Comparison of ENCODE assay signal across 19 mouse cellular contexts in genomic region chr2:103328731-103329130, GRCm38 (mm10). TPM values are rescaled to one million over a fixed set of nuclear protein-coding genes. Genes with fewer than 3 reads are reported as not detected.
"Had no signal": no experiment of that assay in that cellular context is flagged by ENCODE, and none has a peak within 500 bp of the region (broad histone marks: within the 10 kb centered on the region; RNA-seq: fewer than 3 reads in every experiment).

No protein-coding gene starts in this region.

- H3K36me3 ChIP-seq: intestine, embryonic 15.5 days; kidney, embryonic 15.5 days; limb, embryonic 10.5 days; limb, embryonic 13.5 days; midbrain, embryonic 12.5 days; neural tube, embryonic 13.5 days had no signal

- H3K4me2 ChIP-seq: intestine, embryonic 15.5 days; kidney, embryonic 15.5 days; limb, embryonic 13.5 days; midbrain, embryonic 12.5 days; neural tube, embryonic 13.5 days had no signal

- H3K4me1 ChIP-seq: limb, embryonic 10.5 days; limb, embryonic 13.5 days; megakaryocyte, embryonic 14.5 days; midbrain, embryonic 12.5 days; neural tube, embryonic 13.5 days had no signal

- H3K4me3 ChIP-seq: intestine, embryonic 15.5 days; kidney, embryonic 15.5 days; limb, embryonic 10.5 days; limb, embryonic 13.5 days; megakaryocyte, embryonic 14.5 days; midbrain, embryonic 12.5 days; myocyte; neural tube, embryonic 13.5 days had no signal

- H3K27me3 ChIP-seq: intestine, embryonic 15.5 days; kidney, embryonic 15.5 days; midbrain, embryonic 12.5 days; neural tube, embryonic 13.5 days had no signal

- H3K9me3 ChIP-seq: intestine, embryonic 15.5 days; kidney, embryonic 15.5 days; limb, embryonic 10.5 days; limb, embryonic 13.5 days; megakaryocyte, embryonic 14.5 days; midbrain, embryonic 12.5 days; neural tube, embryonic 13.5 days had no signal

- ATAC-seq: intestine, embryonic 15.5 days; midbrain, embryonic 16.5 days had no signal

- DNase-seq: kidney, adult 11 months; kidney, adult 8-10 months; kidney, postnatal 10 days; kidney, postnatal 36 days; lung, adult 2 months; lung, postnatal 14 days; thymus, adult 18-20 months; thymus, postnatal 25 days had no signal

- H3K27ac ChIP-seq: intestine, embryonic 15.5 days; kidney, embryonic 15.5 days; limb, embryonic 10.5 days; limb, embryonic 13.5 days; macrophage; midbrain, embryonic 12.5 days; neural tube, embryonic 13.5 days had no signal

- H3K9ac ChIP-seq: intestine, embryonic 15.5 days; kidney, embryonic 15.5 days; limb, embryonic 13.5 days; midbrain, embryonic 12.5 days; neural tube, embryonic 13.5 days had no signal

RNA-seq across cellular contexts. Expression of gene Ehf, which starts 25.7 kb away (rescaled TPM):
- total RNA-seq: layer of hippocampus, postnatal 14 days had no signal
- polyA plus RNA-seq: midbrain, embryonic 12.5 days; myocyte had no signal
